Mouse (Mus musculus): ENCODE measurements around the gene Parp16. TPM values are rescaled to one million over a fixed set of nuclear protein-coding genes. Genes with fewer than 3 reads are reported as not detected.

Parp16 gene
- total RNA-seq (2021): 1 to 10 TPM; 4.2 TPM

DNA sequence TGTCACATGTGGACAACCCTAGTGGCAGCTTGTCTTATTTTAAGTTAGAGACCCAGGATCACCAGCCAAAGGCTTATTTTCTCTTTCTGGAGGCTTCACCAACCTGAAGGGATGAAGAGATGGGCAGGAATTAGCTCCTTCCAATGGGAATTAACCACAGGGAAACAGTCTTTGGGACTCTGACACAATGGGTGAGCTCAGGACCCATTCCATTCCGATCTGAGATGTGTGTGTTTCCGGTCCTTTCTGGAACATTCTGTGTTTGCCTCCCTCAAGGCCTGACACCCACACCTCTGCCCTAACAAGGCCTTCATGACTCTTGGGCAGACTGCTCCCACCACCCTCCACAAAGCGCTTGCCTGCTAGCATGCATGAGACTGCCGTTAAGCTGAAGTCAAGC is at the start of gene Parp16:
Parp16 (plus strand) TSS at position 301 of the 400 bp plus-strand sequence.
- no peak for DNase-seq (ENCODE audit: low spot score)
- intact Hi-C loops (cut with DNase I): no loop called here

GRCm38 (mm10) chr9:65146001-65146400 is 49.2 kb upstream of the Parp16 start:
- intact Hi-C loops (cut with DNase I): no loop called here
- no peak for DNase-seq (ENCODE audit: low spot score)

DNA sequence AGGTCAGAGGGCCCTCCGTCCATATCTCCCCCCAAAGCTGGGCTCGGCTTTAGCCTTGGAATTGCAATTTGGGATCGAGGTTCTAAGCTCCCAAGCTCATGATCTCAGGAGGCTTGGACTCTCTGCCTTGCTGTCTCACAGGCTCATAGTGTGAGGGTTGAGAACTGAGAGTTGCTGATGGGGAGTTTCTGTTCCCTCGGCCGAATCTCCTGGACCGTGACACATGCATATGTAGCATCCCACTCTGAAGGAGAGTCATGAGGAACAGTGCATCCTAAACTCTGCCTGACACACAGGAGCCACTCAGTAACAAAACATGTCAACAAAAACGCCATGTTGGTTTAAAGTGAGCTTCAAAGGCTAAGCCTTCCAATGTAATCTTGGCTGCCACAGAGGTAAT is 46.6 kb upstream of the Parp16 start:
- no peak for DNase-seq (ENCODE audit: low spot score)
- intact Hi-C loops (cut with DNase I): no loop called here

DNA sequence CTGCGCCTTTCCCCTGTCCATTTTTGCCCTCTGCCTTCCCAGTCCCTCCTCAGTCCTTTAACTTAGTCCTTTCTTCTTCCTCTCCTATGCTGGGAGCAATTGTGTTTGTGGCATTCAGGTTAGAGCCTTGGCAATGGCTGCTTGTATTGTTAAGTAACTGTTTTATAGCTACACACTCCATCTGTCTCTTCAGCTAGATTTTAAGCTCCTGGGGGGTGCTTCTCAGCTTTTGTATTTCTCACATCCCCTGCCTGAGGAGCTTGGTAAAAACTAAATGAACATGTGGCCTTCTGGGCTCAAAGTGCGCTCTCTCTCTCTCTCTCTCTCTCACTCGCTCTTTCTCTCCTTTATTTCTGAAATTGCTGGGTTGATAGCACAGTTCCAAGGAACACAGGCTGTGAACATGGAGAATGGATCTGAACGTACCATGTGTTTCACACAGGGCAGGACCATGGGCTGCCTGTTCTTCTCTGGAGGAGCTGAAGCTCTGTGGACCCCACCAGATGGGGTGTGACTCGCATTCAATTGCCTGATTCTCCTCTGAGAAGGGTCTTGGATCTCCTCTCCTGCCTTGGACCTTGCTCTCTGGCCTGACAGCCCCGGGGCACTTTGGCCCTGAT is 42.3 kb upstream of the Parp16 start:
- intact Hi-C loops (cut with DNase I): no loop called here
- no peak for DNase-seq (ENCODE audit: low spot score)

- intact Hi-C loops (cut with DNase I): no loop called here
- no peak for DNase-seq (ENCODE audit: low spot score)
These were observed 41.8 kb upstream of the Parp16 start for GRCm38 (mm10) chr9:65153331-65153711.

- DNase-seq (ENCODE audit: low spot score): no peak
- intact Hi-C loops (cut with DNase I): no loop called here
These were observed 40.3 kb upstream of the Parp16 start for GRCm38 (mm10) chr9:65154692-65155455.

DNA sequence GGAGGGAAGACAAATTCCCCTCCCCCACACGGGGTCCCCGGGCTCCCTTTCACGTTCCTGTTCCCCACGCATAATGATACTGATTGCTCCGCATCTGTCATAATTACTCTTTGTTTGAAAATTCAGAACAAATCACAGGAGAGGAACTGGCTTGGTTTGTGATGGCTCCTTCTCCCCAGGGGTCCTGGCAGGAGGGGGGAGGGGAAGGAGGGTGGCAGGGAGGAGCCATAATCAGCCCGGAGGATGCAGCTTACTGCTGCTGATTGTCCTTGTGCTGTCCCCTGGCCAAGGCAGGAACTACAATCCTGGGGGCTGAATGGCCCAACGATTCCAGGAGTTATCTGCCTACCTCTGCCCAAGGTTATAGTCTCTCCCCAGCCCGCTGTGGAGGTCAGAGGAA is 38.5 kb upstream of the Parp16 start:
- intact Hi-C loops (cut with DNase I): no loop called here
- DNase-seq (ENCODE audit: low spot score): no peak

- DNase-seq (ENCODE audit: low spot score): no peak
These were observed 37.5 kb upstream of the Parp16 start for GRCm38 (mm10) chr9:65157631-65158030.

DNA sequence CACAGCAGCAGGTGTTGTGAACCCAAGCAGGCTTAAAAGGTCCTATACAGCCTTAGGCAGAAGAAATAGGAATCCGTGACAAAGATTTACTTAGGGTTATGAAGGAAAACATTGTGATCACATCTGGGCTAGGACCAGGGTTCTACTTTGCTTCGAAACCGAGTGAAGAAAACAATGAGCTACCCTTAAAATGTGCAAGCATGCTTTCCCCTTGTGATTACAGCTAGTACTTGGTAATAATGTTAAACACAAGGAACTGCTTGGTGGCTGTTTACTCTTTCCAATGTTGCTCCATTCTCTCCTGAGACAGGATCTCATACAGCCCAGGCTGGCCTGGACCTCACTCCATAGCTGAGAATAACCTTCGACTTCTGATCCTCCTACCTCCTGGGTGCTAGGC is 34.0 kb upstream of the Parp16 start:
- intact Hi-C loops (cut with DNase I): no loop called here
- no peak for DNase-seq (ENCODE audit: low spot score)

More at GRCm38 (mm10) chr9:65157631-65158030, 37.5 kb upstream of the Parp16 start:
- intact Hi-C loops (cut with DNase I): no loop called here

DNA sequence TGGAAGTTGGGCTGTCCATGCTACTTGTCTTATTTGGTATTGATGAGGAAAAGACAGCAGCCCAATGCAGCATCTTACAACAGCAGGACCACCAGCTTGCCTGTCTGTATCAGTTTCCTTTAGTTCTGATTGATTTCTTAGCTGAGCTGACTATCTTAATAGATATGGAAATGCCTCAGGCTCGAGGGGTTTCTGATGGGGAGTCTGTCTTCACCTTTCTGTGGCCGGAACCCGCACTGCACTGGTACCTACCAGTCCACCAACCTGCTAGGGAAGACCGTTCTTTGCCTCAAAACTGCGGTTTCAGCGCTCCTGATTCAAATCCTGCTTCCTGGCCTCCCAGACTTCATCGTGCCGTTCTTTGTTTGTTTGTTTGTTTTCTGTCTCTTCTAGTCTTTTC is 33.3 kb upstream of the Parp16 start:
- intact Hi-C loops (cut with DNase I): no loop called here
- DNase-seq (ENCODE audit: low spot score): no peak

GRCm38 (mm10) chr9:65162711-65163639 is 32.2 kb upstream of the Parp16 start:
- intact Hi-C loops (cut with DNase I): no loop called here
- no peak for DNase-seq (ENCODE audit: low spot score)

- intact Hi-C loops (cut with DNase I): no loop called here
- DNase-seq (ENCODE audit: low spot score): no peak
These were observed 30.3 kb upstream of the Parp16 start for GRCm38 (mm10) chr9:65164870-65165269.

GRCm38 (mm10) chr9:65166386-65166785 is 28.8 kb upstream of the Parp16 start:
- intact Hi-C loops (cut with DNase I): no loop called here

DNA sequence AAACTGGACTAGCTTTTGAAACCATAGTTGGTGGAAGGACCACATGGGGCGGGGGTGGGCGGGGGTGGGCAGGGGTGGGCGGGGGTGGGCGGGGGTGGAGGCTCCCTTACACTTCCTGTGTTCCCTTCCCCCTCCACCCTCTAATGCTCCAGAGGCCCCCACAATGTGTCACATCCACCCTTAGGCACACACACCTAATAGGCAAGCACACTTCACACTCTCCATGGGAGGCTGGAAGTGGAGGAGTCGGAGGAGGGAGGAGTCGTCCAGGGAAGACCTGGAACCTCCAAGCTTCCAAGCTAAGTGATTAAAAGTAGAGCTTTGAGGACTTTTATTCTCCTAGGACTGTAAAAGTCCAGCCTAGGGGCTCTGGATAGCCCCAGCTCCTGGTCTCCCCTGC is 26.6 kb upstream of the Parp16 start:
- intact Hi-C loops (cut with DNase I): no loop called here
- no peak for DNase-seq (ENCODE audit: low spot score)

More at GRCm38 (mm10) chr9:65166386-65166785, 28.8 kb upstream of the Parp16 start:
- DNase-seq (ENCODE audit: low spot score): no peak

DNA sequence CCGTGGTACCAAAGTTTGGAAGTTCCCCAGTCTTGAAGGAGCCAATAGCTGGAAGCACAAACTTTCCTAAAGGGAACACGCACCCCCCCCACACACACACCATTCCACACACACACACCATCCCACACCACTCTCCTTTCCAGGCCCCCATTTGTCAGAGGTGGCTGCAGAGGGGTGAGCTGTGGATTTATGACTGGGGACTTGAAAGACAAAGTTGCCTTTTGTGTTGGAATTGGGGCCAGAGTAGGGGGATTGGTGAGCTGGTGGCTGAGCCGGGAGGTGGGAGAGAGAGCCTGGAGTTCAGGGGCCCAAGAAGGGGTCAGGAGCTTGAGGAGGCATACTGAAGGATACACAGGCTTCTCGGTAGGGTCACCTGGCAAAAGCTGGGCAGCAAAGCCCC is 26.2 kb upstream of the Parp16 start:
- DNase-seq (ENCODE audit: low spot score): no peak
- intact Hi-C loops (cut with DNase I): no loop called here

GRCm38 (mm10) chr9:65172654-65173053 is 22.5 kb upstream of the Parp16 start:
- DNase-seq (ENCODE audit: low spot score): no peak
- intact Hi-C loops (cut with DNase I): no loop called here

- intact Hi-C loops (cut with DNase I): no loop called here
- no peak for DNase-seq (ENCODE audit: low spot score)
These were observed 19.8 kb upstream of the Parp16 start for GRCm38 (mm10) chr9:65175234-65175938.

DNA sequence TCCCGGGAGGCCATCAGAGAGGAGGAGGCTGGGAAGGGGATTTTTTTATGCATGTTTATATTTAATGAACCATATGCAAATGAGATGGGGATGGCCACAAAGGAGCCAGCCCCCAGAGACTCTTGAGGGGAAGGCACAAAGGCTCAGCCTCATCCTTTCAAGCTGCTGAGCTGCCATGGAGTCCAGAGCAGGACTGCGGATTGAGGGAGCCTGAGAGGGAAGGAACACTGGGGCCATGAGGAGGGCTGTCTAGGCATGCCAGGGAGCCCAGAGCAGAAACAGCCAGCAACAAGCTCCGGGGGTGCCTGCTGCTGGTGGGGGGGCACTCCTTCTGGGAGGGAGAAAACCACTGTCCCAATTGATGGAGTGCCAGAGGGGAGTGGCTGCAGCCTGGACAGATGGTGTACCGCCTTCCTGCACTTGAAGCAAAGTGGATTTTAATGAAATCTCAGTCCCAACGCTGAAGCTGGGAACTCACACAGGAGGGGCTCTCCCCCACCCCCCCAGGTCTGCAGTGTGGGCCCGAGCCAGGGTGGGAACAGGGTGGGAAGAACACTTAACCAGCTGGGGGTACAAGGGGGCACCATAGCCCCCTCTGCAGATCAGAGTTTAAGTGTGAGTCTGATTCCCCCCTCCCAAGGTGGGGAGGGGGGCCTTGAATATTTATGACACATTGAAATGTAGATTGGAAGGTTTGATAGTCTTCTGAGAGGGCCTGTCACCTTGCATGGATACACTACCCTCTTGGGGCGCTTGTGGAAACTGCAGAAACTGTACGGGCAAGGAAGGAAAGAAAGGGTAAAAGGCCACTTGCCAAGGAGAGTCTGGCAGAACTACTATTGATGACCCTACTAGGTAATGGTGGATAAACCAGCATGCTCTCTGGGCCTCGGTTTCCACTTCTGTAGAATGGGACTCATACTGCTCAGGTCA is 18.9 kb upstream of the Parp16 start:
- intact Hi-C loops (cut with DNase I): no loop called here
- DNase-seq (ENCODE audit: low spot score): no peak

DNA sequence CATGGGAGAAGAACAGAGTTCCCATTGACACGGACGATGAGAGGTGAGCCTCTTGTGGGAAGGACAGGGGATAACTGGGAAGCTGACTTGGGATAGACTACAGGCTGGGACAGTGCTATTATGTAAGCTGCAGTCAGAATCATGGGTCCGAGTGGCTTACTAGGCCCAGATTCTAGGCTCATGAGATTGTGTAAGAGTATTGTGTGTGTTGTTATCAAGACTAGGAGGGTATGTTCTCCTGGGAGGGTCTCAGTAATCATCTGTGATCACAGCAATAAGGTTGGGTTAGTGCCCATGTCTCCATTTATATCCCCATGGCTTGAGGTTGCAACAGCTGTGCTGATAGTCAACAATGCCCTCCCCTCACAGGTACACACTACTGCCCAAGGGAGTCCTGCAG is 17.7 kb upstream of the Parp16 start:
- DNase-seq (ENCODE audit: low spot score): no peak
- intact Hi-C loops (cut with DNase I): no loop called here
